Mouse (Mus musculus) CD4-positive, CD25-positive, alpha-beta regulatory T cell, adult 4 months (primary cell): ENCODE data around the gene Drc3. TPM values are rescaled to one million over a fixed set of nuclear protein-coding genes. Genes with fewer than 3 reads are reported as not detected.
"Not testable (repeated sequence)": the region's sequence is repeated elsewhere in the genome, so short reads cannot be mapped to it uniquely, and the experiment has no call there.

ENCODE experiments used
- ATAC-seq: one replicate; pipeline ENCODE4 v1.8.0; 2017
- polyA plus RNA-seq, 2 experiments: library from polyadenylated mRNA; unstranded; fragments of 100-300 nt; shearing (Covaris generic); gene quantifications; one replicate each; pipeline ENCODE4 v1.2.1; 2017

Drc3 gene
- polyA plus RNA-seq, 2 experiments from 2014 or later, result 0.23 to 0.53 TPM

DNA sequence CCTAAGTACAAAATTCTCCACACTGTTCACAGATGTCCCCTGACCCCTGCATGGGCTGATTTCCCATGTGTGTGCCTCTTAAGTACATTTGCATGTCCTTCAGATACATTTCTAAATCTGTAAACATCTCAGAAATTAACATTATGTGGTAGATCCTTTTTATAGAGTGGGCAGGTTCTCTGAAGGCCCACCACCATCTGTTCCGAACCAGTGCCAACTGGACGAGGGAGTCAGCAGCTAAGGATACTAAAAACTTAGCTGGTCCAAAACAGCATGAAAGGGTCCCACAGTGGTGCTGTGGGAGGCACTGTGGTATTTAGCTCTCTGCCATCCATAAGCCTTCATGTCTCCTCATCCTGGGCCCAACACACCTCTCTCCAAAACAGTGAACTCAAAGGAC lies 44.0 kb downstream of the Drc3 start:
- ATAC-seq, result no peak

DNA sequence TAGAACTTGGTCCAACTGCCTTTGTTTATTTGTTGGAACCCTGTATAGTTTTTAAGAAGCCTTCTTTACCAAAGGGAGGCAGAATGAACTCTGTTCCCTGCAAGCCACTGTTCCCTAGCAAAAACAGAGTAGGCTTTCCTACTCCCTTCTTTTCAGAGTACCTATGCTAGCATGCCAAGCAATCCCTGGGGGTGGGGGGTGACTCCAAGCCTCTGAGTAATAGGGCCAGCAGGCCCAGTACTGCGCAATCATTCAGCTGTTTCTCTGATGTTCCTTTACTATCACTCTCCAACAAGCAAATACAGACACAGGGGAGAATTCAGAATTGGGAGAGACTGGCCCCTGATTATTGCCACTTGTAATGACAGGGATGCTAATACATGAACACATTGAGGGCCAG lies 53.5 kb downstream of the Drc3 start:
- no peak for ATAC-seq

DNA sequence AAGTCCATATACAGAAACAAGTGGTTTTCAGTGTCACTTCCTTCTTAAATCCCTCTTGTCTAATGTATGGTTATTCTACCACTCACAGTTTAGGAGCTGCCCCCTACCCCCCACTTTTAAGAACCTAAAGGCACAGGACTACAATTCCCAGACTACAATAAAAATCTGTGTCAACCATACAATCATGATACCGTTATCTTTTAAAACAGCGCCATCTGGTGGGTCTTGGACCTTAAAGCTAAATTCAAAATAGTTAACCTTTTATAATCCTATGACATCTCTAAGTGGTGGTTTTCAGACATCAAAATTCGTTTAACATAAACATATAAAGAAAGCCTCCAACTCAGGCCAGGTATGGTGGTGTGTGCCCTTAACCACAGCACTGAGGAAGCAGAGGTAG lies 59.0 kb downstream of the Drc3 start:
- ATAC-seq, result no peak

DNA sequence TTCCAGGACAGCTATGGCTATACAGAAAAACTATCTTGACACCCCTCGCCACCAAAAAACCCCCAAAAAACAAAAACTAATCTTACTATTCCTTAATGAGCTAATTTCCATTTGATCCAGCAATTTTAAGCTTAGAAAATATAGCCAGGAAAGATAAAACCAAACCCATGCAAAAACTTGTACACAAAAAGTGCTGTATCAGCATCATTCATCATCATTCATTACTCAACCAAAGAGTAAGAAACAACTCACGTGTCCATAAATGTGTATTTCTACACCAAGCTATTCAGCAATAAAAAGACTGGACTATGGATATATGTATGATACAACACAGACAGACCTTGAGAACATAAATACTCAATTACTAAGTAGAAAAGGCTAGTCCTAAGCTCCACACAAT lies 59.8 kb downstream of the Drc3 start:
- no peak for ATAC-seq

DNA sequence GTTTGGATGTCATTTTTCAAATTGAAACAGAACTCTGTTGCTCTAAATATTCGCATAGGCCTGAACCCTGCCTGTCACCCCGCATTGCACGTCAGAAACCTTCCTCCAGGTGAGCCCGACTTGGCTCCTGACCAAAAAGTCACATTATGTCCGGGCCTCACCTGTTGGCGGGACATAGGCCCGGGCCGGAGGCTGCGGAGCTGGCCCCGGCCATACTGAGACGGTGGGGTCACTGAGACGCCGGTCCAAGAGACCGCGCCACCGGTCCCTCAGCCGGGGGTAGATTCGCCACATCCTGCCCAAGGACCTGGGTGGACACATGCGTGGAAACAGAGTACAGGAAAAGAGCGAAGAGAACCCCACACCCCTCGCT lies 63.4 kb downstream of the Drc3 start:
- ATAC-seq, result peak; percentile 3

- peak; percentile 92 for ATAC-seq
Measured at GRCm38 (mm10) chr11:60416963-60417716, 64.0 kb downstream of the Drc3 start, which contains the start of gene Gid4. Gid4 (plus strand) TSS chr11:60417145.

DNA sequence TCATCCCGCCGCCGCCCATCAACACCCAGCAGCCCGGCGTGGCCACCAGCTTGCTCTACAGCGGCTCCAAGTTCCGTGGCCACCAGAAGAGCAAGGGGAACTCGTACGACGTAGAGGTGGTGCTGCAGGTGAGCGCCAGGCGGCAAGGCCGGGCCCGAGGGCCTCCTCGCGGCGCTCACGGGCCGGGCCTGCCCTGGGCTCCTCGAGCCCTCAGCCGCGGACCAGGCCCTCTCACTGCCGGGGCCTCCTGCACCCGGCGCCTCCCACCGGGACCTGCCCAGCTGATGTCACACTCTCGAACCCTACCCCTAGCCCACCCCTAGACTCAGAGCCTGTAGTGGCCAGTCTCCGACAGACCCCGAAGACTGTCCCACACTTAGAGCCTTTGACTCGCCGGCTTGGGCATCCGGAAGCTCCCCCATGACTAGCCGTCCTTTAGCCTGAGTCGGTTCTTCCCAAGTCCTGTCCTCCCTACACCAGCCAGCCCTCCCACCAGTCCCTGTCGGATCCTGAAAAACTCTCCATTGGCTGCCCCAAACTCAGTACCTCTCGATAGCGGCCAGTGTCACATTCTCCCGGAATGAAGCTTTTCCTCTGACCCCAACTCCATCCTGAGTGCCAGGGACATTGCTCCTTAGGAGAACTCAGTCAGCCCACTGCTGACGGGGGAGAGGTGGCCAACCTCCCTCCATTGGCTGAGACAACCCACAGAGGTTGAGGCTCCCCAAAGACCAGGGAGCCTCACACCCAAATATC lies 64.8 kb downstream of the Drc3 start, which contains the start of gene Atpaf2:
Gene Atpaf2, minus strand, starts transcription at position 741 of the 756 bp plus-strand sequence.
- ATAC-seq, result peak; percentile 11

DNA sequence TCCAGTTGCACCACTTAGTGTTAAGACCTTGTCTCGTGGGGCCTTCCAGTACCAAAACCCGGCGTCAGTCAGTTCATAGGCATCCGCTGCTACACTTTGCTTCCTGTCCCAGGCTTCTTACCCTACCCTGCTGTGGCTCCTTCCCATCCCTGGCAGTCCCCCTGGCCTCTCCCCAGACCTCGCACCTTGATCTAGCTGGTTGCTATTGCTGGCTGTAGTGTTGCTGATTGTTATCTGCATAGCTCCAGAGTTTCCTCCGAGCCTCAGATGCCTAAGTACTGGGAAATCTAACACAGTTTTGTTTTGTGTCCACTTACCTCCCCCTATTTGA lies 65.3 kb downstream of the Drc3 start:
- no peak for ATAC-seq

GRCm38 (mm10) chr11:60422046-60422668 lies 69.0 kb downstream of the Drc3 start:
- no peak for ATAC-seq

DNA sequence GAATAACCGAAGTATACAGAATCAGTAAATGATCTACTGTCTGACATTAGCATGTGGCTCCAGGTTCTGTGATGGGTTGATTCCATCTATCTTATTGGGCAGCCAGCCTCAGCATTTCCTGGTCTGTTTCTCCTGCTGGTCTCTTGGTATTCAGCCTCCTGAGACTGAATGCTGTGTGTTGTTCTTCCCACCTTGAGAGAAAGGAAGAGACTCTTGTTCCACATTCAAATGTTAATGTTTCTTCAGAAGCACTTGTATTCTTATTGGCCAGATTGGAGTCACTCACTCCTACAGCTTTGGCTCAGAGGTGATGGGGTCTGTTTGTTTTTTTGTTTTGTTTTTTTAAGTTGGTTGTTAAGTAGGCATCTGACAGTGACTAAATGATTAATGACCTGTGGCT lies 69.9 kb downstream of the Drc3 start:
- no peak for ATAC-seq

- no peak for ATAC-seq
Measured at GRCm38 (mm10) chr11:60426417-60426816, 73.3 kb downstream of the Drc3 start.

GRCm38 (mm10) chr11:60427628-60428027 lies 74.5 kb downstream of the Drc3 start:
- ATAC-seq, result no peak

DNA sequence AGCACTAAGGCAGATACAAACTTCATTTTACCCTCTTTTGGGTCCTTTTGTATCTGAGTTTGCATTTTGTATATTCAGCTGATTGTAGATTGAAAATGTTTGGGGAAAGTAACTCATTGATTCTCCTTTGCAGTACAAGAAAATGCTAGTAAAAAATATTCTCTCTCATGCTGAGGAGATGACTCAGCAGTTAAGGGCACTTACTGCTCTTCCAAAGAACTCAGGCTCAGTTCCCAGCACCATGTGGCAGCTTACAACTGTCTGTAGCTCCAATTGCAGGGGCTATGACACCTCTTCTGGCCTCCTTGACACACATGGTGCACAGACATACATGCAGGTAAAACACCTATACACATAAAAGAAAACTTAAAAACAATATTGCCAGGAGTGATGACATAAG lies 80.4 kb downstream of the Drc3 start:
- no peak for ATAC-seq

GRCm38 (mm10) chr11:60435133-60435532 lies 82.0 kb downstream of the Drc3 start:
- ATAC-seq, result no peak

DNA sequence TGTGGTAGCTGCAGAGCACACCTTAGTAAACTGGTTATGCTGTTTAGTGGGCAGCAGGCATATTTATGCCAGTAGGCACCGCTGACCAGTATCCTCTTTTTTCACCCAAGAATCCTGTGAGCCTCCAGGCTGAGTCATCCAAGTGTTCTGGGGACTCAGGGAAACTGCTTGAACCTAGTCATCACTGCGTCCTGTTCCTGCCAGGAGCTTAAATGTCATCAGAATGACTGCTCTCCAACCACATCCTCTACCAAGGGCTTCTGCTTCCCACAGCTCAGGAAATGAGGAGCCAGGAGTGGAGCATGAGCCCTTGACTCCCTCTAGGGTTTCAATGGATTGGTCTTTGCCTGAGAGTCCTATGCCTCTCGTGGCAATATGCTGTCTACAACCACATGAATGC lies 83.5 kb downstream of the Drc3 start:
- ATAC-seq, result no peak

- ATAC-seq, result not testable (repeated sequence)
Measured at GRCm38 (mm10) chr11:60439621-60440020, 86.5 kb downstream of the Drc3 start.

GRCm38 (mm10) chr11:60440176-60440575 lies 87.0 kb downstream of the Drc3 start:
- no peak for ATAC-seq

DNA sequence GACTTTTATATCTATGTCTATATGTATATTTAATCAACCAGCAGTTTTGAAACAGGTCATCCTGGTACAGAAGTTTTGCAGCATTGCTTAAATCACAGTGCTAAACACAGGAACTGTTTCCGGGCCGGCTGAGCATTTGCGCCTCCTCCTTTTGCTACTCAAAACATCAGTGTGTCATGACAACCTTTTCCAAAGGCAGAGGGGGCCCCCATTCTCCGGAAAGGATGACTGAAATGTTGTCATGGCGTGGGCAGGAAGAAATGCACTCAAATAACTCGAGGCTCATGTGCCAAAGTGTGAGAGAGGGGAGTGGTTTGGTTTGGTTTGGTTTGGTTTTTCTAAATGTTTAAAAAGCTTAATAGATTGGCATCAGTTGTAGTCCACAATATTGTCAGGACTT lies 89.8 kb downstream of the Drc3 start:
- no peak for ATAC-seq

Other genes starting within 250 kb of the Drc3 start
- gene Rai1, start 248.3 kb upstream of the Drc3 start, polyA plus RNA-seq, result 1 to 10 TPM; 8.4 to 8.9 TPM
- 10 to 100 TPM; 20.7 to 28.6 TPM for gene Srebf1, start 130.7 kb upstream of the Drc3 start, polyA plus RNA-seq
- gene Tom1l2, start 424 bp upstream of the Drc3 start, polyA plus RNA-seq, result 10 to 100 TPM; 29.4 to 56.3 TPM
- 10 to 100 TPM; 13.6 to 16.8 TPM for gene Gid4, start 63.8 kb downstream of the Drc3 start, polyA plus RNA-seq
- 10 to 100 TPM; 40.4 to 43.5 TPM for gene Atpaf2, start 65.1 kb downstream of the Drc3 start, polyA plus RNA-seq
- gene Drg2, start 101.3 kb downstream of the Drc3 start, polyA plus RNA-seq, result 10 to 100 TPM; 51.7 to 64.6 TPM
- not detected for gene Myo15, start 116.0 kb downstream of the Drc3 start, polyA plus RNA-seq
- 10 to 100 TPM; 22.1 to 38.0 TPM for gene Alkbh5, start 183.1 kb downstream of the Drc3 start, polyA plus RNA-seq